Mouse (Mus musculus): Measurements from ENCODE around the gene Rps6ka5.
A peak's percentile ranks its signal among the peaks of the same experiment; 100 is the strongest.

Gene Rps6ka5

DNA sequence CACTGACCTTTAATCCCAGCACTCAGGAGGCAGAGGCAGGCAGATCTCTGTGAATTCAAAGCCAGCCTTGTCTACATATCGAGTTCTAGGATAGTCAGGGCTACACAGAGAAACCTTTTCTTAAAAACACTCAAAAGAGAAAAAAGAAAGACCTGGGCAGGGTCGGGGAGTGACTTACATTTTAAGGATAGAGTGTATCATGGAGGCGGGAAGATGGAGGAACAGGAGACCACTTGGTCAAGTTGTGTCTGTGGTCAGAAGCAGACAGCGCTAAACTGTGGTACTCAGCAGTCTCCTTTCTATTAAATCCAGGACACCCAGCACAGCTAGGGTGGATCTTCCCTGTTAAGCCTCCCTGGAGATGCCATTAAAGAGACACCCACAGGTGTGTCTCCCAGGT lies at the start of gene Rps6ka5:
Rps6ka5 (minus strand) TSS at position 333 of the 400 bp plus-strand sequence.
- no peak for DNase-seq (ENCODE audit: low spot score in 2 of 2)

DNA sequence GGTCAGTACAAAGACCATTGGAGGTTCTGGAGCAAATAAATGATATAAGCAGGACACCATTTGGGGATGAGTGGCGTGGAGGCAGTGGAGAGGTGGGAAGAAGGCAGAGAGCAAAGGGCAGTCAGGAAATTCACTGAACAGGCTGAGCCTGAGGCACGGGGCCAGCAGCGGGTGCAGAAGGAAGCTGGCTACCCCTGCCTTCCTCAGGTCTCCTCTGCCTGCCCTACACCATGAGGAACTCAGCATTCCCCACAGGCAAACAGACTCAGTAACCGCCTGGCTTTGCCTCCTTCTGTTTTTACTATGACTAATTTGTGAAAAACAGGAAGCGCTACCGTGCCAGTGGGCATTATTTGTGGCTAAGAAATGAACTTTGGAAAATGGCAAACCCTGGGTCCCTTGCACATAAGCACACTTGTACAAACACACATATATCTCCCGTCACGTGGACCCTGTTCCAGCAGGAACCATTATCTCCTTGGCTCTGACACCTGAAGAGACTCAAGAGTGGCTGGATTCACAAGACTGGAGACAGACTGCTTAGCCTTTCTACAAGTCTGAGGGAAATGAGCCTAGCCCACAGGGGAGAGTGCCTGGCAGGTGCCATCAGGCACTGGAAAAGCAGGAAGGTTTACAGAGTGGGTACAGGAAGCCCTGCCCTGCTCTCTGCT lies 49.3 kb upstream of the Rps6ka5 start:
- DNase-seq (ENCODE audit: low spot score in 2 of 2) = no peak

DNA sequence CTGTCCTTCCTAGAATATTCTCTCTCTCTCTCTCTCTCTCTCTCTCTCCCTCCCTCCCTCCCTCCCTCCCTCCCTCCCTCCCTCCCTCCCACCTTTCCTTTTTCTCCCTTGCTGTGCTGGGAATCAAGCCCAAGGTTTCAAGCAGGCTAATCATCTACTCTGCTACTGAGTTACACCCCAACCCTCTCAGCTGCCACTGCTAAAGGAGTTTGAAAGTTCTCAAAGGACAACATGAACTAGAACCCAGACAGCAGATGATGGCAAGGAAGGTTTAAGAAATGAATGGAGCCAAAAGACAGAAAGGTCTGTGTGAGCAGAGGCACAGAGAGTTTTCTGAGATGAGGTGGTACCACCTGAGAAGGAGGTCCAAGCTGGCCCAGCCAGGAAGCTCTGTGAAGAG lies 48.5 kb upstream of the Rps6ka5 start:
- DNase-seq (ENCODE audit: low spot score in 2 of 2) = no peak

DNA sequence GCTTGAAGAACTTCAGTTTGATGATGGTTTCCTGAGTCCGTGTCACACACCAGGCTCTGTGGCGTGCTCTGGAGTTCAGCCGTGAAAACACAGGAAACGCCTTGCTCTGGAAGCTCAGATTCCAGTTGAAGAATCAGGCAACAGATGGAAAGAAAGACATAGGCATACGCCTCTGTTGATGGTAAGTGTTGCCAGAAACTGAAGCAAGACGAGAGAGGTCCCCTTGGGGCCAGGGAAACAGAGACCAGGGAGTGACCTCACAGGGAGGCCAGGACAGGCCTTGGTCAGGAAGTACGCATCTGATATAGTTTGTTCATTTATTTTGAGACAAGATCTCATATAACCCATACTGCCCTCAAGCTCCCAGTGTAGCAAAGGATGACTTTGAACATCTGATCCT lies 48.0 kb upstream of the Rps6ka5 start:
- no peak for DNase-seq (ENCODE audit: low spot score in 2 of 2)

DNA sequence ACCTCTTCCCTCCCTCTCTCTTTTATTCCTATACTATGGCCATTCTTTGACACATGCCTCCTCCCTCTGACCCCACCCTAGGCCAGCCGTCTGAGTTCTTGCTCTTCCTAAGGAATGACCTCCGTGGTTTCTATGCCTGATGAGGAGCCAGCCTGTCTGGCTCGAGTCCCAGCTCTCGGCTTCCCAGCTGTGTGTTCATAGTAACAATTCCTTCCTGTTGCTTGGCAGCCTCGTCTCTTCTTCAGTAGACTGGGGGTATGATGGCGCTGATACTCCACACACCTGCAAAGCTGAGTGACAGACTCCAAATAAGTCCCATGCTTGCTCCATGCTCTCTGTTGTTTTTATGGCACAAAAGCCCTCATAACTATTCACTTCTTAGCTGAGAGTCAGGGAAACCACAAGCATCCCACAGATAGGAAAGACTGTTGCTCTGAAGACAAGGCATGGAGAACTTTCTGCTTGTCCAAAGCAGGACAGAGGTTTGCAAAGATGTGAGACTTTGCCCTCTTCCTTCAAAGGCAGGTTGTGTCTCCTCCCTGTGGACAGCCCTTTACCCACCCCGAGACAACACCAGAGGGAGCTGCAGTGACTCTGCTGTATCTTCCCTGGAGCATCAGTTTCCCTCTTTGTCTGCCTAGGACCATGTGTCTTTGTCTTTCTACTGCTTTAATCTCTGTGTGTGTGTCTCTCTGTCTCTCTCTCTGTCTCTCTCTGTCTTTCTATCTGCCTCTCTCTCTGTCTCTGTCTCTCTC lies 45.6 kb upstream of the Rps6ka5 start:
- DNase-seq (ENCODE audit: low spot score in 2 of 2) = peak in 1 of 2 experiments; percentile 63

DNA sequence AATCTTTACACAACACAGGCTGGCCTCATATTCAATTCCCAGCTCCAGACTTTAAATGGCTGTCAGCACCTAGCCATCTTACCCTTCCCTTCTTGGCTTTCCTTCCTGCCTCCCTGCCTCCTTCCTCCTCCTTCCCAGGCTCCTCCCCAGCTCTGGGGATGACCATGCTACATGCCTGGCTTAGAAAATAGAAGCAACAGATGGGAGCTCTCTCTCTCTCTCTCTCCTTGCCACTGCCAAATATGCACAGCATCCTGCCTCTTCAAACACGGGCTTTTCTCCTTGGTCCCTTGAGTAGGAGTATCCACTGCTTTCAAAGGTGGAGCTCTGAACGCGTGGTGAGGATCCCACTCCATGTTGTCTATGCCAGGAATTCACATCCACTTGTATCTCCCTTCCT lies 44.0 kb upstream of the Rps6ka5 start:
- DNase-seq (ENCODE audit: low spot score in 2 of 2) = no peak

DNA sequence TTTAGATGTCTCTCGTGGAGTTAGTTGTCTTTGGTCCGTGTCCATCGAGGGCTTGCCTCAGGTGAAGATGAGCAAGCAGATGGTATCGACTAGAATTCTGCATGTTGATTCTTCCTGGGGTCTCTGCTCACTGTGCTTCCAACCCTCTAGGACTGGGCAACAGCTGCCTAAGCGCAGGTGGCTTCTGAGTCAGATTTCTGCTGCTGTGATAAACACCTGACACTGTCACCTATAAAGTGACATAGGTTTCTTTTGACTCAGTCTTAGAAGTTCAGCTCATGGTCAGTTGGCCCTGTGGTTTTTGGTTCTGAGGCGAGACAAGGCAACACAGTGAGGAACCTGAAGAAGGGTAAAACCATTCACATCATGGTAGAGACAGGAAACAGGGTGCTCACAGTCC lies 43.1 kb upstream of the Rps6ka5 start:
- DNase-seq (ENCODE audit: low spot score in 2 of 2) = no peak

DNA sequence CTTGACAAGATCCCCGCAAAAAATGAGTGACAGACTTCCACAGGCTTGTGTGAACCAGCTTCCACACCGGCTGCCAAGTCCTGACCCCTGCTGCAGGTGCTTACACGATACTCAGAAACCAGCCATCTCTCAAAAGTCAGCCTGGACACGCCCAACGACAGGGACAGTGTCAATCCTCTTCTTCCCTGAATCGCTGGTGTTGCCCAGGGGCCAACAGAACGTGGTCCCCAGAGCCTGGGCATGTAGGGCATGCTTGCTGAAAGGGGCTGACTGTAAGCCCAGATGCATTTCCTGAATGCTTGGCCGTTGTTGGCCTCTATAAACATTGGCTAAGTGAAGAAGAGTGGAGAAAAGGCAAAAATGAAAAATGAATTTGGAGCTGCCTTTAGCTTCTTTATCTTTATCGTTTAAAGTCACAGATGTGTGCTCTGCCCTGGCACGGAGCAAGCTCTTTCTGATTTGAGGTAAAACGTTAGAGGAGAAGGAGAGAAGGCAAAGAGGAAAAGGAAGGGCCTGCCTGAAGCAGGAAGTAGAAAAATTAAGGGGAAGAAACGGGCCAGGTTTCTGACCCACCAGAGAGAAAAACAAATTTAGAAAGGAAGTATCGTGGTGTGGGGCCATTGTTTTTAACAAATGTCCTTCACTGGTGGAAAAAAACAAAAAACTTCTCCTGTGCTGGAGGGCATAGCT lies 37.7 kb upstream of the Rps6ka5 start:
- DNase-seq (ENCODE audit: low spot score in 2 of 2) = no peak

DNA sequence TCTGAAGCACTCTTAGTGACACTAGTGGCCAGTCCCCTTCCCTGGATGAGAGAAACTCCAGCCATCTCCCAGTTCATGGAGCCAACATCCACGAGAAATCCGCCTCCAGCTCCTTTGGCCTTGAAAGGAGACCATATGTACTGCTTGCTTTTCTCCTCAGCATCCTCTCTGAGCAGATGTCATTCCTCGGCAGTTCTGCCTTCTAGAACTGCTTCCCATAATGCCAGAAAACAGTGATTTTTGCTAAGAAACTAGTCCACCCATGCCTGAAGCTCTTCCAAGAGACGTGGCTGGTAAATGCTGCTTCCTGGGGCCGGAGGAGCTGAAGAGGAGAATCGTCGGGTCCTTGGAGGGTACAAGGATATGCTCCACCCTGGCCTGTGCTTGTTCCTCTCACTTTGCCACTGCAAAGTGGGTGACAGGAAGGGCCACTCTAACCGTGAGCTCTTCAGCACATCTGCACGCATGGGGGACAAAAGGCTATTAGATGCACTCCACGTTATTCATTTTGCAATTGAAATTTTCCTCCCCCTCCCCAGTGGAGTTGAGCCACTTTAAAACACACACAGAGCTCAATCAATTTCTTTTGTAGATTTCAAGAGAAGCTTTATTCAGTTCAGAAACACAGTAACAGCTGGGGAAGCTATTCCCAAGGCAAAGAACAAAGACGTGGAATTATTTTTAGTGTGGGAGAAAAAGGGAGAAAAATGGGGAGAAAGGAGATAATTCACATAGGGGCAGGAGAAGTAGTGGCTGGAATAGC lies 36.1 kb upstream of the Rps6ka5 start:
- DNase-seq (ENCODE audit: low spot score in 2 of 2) = peak; percentile 50 to 64

DNA sequence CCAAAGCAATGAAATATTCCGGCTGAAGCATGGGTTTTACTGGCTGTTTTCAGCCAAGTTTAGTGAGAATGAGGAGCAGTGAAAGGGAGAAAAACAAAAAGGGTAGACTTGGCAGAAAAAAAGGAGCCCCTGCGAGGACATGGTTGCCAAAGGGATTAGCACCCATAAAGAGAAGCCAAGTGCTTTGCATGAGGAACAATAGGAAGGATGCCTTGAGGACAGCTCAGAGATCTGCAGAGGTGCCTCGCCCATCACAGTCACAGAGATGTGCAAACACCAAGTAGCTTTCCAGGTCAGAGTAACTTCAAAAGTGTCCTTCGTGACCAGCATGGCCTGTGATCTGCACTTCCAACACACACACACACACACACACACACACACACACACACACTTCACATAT lies 30.6 kb upstream of the Rps6ka5 start:
- no peak for DNase-seq (ENCODE audit: low spot score in 2 of 2)

DNA sequence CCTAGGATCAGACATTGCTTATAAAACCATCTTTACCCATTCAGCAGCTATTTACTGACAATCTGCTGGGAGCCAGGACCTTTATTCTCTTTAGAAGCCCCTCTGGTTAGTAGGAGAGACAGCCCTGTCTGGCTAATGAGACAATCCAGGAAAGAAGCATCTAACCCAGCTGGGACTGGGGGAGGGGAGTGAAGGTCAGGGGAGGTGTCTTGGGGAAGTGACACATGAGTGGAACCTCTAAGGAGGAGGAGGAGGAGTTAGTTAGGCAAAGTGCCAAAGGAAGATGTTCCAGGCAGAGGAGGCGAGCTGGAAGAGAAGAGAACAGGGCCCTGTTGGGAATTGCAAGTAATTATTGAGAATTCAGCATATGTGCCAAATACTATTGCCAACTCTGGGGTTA lies 26.9 kb upstream of the Rps6ka5 start:
- no peak for DNase-seq (ENCODE audit: low spot score in 2 of 2)

DNA sequence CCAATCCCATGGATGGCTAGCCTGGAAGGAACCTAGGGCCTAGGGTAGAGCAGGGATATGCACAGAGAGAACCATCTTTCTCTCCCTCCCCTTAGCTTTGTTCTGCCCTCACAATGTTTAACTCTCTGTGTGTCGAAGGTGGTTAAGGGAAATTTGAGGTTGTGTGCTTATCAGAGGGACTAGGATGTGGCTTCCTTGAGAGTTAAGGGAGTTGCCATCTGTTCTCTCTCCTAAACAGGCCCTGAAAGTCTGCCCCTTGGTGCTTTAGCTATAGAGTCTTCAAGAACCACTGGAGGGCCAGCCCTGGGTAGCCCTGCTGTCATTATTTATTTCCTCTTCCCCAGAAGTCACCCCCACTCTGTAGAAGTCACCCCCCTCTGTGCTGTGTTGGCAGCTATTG lies 26.2 kb upstream of the Rps6ka5 start:
- no peak for DNase-seq (ENCODE audit: low spot score in 2 of 2)

DNA sequence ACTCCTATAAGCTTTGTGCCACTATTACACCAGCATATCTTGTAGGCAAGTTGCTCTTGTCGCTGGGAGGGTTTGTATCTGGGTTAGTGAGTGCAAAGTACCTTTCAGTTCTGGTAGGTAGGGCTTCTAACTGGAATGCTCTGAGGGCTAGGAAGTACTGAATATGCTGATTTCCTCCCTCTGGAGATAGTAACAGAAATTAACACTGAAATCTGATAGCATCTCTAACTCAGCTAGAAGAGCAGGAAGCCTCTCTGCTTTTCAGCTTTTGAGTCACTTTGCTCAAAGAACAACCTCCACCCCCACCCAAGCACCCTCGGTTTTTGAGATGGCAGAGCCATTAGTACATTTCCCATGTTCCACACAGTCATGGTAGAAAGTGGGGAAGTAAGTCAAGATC lies 15.7 kb upstream of the Rps6ka5 start:
- no peak for DNase-seq (ENCODE audit: low spot score in 2 of 2)

DNA sequence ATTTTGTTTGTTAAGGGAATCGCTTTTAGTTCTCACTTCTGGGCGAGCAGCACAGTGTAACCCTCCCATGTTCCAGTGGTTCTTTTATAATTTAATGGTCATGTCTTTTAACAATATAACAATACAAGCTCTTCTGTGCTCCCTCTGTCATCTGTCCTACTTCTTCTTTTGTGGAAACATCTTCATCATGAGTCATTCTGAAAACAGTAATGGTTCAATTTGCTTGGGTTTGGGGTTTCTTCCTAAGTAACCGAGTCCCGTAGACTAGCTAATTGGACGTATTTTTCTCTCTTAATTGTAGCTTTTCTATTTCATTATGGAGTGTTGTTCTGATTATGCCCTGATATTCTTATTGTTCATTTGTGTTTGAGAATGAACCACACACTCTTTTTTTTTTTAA lies 13.5 kb upstream of the Rps6ka5 start:
- DNase-seq (ENCODE audit: low spot score in 2 of 2) = no peak

DNA sequence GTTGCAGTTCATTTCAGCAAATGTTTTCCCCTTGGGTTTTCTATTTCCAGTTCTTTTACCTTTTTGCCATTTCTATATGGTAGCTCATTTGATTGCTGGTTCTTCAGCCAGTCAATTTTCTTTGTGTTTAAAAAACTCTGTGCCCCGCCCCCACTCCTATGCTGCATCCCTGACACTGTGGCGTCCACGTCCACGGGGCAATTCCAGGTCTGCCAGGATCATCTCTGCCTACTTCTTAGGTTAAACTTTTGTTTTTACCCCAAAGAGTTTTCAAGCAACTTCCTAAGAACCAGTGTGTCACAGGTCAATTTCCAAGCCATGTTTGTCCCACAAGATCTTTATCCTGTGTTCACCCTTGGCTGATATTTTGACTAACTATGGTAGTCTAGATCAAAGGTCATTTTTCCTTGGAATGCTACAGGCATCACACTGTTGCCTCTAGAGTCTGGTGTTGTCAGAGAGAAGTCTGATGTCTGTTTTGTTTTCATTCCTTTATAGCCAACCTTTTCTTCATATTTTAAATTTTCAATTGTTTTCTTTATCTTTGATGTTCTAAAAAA lies 12.3 kb upstream of the Rps6ka5 start:
- DNase-seq (ENCODE audit: low spot score in 2 of 2) = no peak

DNA sequence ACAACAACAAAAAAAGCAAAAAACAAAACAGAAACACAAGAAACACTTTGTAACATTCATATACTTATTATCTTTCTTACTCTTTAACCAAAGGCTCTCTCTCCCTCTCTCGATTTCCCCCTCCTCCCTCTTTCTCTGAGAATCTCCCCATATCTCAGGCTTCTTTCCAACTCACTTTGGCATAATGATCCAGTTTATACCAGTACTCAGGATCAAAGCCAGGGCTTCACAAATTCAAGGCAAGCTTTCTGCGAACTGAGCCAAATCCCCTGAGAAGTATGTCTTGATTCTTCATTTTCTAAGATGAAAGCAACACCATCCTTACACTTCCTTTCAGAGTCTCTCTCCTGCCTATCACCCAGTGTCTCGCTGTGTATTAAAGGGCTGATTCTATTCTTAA lies 11.7 kb upstream of the Rps6ka5 start:
- no peak for DNase-seq (ENCODE audit: low spot score in 2 of 2)

DNA sequence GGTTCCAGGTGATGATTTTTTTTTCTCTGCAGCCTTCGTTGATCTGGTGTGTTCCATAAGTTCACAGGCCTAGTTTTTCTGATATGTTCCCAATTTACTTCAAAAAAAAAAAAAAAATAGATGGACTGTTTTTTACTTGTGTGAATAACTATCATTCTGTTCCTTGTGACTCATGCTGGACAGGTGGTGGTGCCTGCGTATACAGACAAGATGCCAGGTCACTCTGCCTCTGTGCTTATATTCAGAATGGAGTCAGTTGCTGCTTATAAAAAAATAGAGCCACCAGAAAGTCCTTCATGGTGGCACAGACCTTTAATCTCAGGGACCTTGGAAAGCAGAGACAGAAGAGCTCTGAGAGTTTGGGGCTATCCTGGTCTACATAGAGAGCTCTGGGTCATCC lies 8.8 kb upstream of the Rps6ka5 start:
- no peak for DNase-seq (ENCODE audit: low spot score in 2 of 2)

DNA sequence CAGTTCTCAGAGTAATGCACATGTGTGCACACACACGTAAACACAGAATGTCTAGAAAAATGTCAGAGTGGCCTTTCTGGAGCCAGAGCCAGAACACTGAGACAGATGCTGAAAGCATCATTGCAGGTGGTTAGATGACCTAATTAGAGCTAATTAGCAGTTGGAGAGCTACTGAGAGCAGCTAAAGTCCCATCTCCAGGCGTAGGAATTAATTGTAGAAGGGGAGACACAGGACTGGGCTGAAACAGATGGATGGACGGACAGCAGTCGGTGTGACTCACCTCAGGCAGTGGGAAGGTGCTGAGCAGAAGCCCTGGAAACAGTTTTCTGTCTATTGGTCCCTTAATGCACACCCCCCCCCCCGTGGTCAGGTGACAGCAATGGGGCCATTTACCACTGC lies 8.4 kb upstream of the Rps6ka5 start:
- no peak for DNase-seq (ENCODE audit: low spot score in 2 of 2)

DNA sequence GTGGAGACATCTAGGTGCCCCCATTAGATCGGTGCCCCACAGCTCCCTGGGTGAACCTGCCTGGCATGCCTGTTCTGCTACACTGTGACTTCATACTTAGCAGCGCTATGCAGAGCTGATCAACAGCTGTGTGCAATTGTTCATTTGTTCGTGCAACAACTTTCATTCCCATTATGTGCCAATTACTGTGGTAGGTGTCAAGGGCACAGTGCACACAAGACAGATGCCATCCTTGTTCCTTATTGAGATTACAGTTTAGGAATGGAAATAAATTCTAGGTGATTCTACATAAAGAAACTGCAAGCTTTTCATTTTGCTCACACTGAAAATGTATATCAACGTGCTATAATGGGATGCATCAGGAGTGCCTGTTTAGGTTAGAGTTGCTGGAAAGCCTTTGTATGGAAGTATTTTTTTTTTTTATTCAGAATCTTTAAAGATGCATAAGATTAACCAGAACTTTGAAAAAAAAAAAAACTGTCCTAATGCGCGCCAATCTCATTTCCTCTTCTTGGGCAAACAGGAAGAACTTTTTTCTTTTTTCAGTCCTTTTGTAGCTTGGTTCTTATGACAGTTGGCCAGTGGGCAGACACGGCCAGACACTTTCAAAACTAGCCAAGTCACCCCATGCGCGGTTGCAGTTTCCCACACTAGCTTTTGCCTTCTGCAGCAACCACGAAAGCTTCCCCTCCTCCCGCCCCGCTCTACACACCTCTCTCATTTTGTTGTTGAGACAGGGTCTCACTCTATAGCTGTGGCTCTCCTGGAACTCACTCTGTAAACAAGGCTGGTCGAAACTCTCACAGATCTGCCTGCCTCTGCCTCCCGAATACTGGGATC lies 2.1 kb upstream of the Rps6ka5 start:
- DNase-seq (ENCODE audit: low spot score in 2 of 2) = peak in 1 of 2 experiments; percentile 8

DNA sequence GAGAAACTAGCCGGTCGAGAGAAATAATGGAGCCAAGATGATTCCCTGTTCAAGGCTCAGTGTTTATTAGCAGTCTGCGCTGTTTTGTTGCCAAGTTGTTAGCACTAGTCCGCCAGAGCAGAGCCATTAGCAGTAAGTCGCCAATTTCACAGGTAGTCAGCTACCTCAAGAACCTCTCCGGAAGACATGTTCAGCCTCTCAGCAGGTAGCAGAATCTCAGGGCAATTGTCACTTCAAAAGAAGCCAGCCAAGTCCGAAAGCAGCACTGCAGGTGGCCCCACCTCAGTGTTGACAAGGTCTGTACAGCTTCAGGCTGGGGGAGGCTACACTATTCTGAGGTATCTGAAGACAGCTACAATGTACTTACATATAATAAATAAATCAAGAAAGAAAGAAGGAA lies 1.1 kb upstream of the Rps6ka5 start:
- no peak for DNase-seq (ENCODE audit: low spot score in 2 of 2)

DNA sequence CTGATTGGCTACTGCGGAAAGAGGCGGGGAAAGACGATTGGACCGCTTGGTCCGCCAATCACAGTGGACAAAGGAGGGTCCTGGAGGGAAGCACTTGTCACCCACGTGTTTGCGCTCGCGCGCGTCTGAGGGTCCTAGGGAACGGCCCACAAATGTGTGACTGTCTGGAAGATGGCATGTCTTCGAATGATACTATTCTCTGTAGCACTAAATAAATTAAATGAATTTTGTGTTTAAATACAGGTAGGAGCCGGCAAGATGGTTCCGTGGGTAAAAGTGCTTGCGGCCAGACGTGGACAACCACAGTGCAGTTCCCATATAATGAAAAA lies 1.4 kb downstream of the Rps6ka5 start:
- no peak for DNase-seq (ENCODE audit: low spot score in 2 of 2)
